Mouse (Mus musculus) T-cell, adult 2 months (primary cell): ENCODE data around the gene Rxfp4.
A peak's percentile ranks its signal among the peaks of the same experiment; 100 is the strongest.

ENCODE experiments used
- DNase-seq: peaks from one replicate; pipeline ENCODE4 v3.0.0; 2022; ENCODE audit warnings: low spot score

Rxfp4 gene

DNA sequence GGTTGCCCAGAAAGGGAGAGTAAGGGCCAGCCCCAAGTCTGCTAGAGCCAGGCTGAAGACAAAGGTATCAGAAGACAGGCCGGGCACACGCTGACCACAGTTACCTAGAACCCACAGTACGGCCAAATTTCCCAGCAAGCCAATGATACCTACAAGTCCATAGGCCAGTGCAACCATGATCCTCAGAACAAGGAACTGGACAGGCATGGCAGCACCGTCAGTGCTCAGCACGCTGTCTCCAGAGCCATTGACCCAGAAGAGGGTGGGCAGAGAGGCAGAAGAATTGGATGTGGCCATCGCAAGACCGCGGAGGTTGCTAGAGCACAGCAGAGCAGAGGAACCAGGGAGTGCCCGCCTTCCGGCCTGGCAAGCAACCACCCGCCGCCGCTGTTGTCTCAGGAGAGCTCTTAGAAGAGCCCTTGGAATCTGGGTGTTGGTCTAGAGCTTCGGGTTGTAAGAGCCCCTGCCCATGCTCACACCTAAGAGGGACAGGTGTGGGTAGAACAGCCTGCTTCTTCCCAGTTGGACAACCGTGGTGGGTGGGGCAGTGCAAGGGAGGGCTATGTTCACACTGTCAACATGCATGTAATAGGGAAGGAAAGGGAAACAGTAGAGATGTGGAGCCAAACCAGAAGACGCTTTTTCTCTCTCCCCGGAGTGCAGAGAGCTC lies at the start of gene Rxfp4:
Rxfp4 (minus strand) TSS at position 297 of the 670 bp plus-strand sequence.
- DNase-seq = no peak

DNA sequence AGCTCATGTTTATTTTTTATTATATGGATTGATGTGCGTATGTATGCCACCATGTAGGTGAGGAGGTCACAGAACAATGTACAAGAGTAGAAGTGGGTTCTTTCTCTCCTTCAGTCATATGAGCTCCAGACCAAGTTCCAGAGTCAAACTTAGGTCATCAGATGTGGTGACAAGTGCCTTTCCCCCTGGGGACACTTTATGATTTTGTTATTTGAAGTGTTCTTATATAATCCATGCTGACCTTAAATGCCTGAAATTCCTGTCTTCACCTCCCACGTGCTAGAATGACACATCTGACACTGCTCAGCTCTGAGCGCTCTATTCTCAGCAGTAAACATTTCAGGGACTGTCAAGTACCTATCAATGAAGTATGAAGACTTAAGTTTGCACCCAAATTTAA lies 48.3 kb upstream of the Rxfp4 start:
- no peak for DNase-seq

DNA sequence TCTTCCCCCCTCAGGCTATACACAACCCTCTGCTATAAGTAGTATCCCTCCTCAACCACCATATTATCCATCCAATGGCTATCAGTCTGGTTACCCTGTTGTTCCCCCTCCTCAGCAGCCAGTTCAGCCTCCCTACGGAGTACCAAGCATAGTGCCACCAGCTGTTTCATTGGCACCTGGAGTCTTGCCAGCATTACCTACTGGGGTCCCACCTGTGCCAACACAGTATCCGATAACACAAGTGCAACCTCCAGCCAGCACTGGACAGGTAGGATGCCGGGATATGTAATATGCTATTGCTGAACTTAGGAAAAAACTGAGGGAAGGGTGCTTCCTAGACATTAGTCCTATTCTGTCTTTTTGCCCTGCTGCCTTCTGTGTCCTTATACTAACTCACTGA lies 47.3 kb upstream of the Rxfp4 start:
- DNase-seq = no peak

DNA sequence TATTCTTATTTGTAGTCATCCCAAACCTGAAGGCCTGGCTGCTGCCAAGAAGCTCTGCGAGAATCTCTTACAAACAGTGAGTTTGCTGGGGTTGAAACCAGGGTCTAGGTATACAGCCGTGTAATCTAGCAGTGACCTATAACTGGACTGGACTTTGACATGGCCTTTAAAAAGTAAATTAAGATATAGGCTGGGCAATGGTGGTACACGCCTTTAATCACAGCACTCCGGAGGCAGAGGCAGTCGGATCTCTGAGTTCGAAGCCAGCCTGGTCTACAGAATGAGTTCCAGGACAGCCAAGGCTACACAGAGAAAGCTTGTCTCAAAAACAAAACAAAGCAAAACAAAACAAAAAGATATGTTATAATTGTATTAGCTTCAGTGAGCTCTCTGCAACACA lies 45.9 kb upstream of the Rxfp4 start:
- no peak for DNase-seq

DNA sequence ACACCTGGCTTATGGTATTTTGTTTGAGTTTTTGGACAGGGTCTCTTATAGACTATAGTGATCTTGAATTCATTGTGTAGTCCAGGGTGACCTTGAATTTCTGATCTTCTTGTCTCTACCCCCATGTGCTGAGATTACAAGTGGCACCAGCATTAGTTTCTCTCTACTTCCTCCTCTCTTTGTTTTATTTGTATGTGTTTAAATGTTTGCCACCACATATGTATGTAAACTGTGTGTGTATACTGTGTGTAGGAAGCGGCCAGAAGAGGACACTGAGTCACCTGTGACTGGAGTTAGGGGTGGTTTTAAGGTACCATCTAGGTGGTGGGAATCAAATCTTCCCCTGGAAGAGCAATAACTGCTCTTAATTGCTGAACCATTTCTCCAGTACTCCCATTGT lies 45.1 kb upstream of the Rxfp4 start:
- no peak for DNase-seq

DNA sequence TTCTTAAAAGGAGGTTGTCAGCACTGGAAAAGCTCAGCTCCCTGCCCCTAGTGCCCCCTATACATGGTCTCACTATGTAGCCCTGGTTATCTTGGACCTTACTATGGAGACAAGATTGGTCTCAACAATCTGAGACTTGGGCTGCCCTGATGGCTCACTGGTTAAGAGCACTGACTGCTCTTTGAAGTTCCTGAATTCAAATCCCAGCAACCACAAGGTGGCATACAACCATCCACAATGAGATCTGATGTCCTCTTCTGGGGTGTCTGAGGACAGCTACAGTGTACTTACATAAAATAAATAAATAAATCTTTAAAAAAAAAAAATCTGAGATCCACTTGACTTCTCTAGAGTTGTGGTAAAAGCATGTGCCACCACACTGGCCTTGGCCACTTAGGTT lies 42.6 kb upstream of the Rxfp4 start:
- no peak for DNase-seq

DNA sequence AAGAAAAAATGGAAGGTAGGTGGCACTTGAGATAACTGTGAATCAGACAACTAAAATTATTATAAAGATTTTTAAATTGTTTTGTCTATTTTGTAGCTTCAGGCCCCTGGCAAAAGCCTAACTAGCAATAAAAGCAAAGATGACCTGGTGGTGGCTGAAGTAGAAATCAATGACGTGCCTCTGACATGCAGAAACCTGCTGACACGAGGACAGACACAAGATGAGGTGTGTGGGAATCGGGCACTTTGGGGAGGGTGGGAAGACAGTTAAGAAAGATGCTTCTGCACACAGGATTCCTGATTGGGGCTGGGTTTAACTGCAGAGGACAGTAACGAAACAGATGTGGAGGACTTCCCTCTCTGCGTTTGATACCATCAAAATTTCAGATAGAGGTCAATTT lies 36.1 kb upstream of the Rxfp4 start:
- no peak for DNase-seq

DNA sequence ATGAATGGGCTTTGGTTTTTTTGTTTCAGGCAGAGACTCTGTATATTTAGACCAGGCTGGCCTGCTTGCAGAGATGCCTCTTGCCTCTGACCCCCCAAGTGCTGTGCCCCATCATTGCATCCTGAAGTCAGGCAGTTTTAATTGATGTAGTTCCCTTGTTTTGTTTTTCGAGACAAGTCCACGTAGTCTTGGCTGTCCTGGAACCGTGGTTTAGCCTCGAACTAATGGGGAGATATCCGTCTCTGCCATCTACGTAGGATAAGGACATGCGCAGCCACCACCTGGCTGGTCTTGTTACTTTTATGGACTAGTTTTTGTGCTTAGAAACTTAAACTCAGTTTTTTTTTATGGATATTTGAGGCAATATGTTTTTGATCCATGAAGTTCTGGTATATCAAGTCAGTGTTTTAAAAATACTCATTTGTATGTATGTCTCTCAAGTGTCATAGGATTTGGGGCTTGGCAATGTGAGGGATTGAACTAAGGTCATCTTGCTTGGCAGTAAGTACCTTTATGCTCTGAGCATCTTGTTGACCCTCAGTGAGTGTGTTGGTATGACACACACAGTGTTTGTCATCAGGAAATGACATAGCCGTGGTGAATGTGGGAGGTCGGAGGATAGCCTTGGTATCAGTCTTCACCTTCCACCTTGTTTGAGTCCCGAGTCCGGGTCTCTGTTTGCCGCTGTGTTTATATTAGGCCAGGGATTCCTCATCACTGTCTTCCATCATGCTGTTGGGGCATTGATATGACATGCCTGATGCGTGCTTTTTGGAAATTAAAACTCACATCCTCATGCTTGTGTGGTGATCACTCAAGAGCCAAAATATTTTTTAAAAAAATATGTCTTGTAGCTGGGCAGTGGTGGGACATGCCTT lies 34.0 kb upstream of the Rxfp4 start:
- peak; percentile 6 for DNase-seq

DNA sequence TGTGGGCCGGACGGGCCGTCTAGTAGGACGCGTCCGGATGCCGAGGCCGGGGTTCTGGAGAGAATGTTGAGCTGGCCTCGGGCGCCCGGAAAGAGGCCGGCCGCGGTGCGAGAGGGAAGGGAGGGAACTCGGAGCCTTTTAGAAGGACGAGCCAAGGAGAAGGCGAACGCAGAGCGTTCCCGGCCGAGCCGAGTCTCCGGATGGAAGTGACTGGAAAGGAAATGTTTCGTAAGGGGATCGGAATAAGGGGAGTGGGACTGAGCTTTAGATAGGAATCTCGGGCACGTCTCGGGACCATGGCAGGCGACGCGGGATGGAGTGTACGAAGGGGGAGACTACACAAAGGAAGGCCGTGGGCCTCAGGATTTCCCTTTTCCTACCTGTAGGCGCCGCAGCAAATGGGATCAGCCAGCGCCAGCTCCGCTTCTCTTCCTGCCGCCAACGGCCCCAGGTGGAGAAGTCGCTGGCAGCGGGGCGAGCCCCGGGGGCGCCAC lies 33.1 kb upstream of the Rxfp4 start:
- no peak for DNase-seq

DNA sequence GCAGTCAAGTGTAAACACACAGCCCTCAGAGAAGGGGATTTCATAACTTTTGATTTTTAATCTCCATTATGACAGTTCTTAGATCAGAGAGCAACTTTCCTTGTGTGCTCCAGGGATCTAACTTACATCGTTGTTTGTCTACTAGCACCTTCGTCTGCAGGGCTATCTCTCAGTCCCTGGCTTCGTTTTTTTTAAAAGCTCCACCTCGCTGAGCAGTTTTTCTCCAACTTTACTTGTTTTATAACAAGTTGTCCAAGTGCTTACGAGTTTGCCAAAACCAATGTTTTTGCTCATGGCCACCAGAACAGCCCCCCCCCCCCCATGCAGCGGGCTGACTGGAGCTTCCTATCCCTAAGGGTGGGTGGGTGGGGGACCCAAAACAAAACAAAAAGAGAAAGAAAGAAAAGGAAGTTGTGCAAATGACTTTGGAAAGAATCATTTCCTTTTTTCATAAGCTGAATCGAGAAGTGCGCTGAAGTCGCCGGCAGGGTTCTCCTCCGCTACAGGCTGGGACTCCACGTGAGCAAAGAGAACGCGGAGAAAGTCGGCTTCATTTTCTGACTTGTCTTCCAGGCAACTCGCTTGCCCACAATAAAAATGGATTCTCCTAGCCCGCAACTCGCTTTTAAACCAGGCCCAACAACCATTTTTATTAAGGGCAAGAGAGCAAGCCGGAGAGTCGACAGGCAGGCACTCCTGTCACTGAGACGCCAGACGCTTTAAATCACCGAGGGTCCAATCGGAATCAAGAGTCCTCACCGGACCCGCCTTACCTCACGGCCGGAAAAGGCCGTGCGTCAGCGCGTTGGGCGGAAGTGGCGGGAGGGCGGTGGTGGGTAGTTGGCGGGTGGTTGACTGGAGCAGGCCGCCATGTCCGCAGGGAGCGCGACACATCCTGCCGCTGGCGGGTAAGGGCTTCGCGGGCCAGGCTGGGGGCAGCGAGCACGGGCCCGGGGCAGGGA lies 32.3 kb upstream of the Rxfp4 start, which contains the start of gene Khdc4:
Khdc4 (plus strand) TSS at position 824 of the 962 bp plus-strand sequence.
- peak; percentile 99 for DNase-seq

DNA sequence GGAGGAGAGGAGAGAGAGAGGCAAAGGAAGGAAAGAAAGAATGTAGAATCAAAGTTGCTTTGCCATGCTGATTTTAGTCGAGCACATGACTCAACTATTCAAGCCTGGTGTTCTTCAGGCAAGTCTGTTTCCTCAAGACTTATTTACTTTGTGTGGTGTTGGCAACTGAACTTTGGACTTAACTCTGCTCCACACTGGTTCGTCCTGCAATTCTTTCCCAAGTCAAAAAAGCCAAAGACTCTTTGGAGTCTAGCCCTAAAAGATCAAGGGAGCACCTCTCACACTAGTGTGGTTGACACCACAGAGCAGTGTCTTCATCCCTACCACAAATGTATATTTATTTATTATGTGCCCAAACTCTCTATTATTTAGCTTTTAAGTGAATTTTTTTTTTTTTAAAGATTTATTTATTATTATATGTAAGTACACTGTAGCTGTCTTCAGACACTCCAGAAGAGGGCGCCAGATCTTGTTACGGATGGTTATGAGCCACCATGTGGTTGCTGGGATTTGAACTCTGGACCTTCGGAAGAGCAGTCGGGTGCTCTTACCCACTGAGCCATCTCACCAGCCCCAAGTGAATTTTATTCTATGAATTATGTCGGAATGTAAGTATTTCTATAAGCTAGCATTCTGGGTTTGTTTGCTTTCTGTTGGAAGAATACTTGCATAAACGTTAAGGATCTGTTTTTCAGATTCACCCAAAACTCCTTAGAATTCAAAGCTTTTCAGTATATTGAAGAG lies 31.5 kb upstream of the Rxfp4 start:
- no peak for DNase-seq

DNA sequence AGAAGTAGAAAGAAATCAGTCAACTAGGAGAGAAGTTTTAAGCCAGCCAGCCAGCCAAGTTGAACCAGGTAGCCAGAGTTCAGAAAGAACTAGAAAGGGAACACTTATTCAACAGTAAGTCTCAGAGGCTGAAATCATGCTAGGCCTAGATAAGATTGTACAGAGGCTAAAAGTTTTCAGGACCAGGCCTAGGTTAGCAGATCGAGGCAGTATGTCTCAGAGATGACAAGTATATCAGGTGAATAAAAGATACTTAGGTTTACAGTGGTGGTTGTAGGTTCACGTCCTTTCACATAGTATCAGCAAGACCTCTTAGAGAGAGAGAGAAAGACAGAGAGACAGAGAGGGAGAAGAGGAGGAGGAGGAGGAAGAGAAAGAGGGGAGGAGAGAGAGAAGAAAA lies 30.9 kb upstream of the Rxfp4 start:
- DNase-seq = no peak

DNA sequence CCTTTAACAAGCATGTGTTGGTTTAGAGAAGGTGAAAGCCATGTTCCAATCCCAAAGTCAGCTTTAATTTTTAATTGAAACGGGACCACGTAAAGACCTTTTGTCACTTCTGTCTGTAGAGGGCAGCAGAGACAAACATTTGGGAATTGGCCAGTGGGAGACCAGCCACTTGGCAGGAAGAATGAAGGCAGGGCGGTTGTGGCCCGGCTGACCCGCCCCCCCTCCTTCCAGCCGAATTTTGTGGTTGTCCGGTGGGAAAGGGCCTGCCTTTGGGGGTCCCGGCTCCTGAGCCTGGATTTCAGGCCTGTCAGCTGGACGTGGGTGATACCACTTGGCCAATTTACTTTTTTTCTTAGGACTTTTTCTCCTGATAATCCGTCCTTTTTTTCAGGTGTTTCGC lies 24.5 kb upstream of the Rxfp4 start:
- DNase-seq = peak; percentile 56

DNA sequence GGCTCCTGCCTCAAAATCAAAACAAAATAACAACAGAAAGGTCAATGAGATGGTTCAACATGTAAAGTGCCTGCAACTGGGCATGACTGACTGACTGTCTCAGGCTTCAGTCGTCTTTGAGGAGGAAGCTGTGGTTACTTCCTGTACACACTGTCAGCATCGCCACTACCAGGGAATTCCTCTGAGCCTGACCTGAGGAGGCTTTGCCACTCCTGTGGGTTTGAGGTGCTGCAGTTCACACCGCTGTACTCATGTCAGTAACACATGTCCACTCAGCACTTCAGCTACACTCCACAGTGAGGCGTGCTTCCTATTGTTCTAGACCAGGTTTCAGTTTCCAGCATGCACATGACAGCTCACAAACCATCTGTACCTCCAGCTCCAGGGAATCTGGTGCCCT lies 11.2 kb upstream of the Rxfp4 start:
- peak; percentile 56 for DNase-seq

DNA sequence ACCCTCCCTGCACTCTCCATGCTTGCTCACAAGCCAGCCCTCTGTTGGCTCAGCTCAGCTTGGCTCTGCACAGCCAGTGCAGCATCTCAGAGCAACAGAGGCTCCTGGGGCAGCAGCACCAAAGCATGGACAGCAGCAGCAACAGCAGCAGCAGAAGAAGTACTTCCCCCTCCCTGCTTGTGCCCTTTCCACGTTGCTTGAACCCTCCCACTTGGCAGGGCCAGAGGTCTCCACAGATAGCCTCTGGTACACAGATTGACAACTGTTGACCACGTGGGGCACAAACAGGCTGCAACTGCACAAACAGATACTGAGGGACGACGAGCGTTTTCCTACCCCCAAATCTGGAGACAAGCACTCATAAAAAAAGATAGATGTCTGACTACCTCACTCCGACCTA lies 6.9 kb upstream of the Rxfp4 start:
- DNase-seq = no peak

DNA sequence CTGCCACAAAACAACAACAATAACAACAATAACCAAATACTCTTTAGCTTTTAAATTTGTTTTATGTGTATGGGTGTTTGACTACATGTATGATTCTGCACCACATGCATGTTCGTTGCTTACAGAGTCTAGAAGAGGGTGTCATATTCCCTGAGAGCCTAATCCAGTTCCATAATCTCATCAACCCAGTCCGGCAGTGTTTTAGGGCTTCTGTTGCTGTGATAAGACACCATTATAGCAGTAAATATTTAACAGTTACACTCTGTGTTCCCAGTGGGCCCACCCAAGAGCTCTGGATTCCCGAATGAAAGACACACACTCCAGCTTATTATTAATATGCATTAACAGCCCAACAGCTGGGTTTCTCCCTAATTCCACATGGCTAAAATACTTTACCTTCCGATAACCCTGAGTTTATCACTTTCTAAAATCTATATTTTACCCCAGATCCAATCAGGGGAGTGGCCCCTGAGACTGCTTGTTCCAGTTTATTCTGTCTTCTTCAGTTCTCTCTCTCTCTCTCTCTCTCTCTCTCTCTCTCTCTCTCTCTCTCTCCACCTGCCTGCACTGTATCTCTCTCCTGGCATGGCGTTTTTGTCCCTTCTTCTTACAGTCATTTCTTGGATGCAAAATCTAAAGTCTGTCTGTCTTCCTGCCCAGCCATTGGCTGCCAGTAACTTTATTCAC lies 5.6 kb upstream of the Rxfp4 start:
- DNase-seq = no peak

DNA sequence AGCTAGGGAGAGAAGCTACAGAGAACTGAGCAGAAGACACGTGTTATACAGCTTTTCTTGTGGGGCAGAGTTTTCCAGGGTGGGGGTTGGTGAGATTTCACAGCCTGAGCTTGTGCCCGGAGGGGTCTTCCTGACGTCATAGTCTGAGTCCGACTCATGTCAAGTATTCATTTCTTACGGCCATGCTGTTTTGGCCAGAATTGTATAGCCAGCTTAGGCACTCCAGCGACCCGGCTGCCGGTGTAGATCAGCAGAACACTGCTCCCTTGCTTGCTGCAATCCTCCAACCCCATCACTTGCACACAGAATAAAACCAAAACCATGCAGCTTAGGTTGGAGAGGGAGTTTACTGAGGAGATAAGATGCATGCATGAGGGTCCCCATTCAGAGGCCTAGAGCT lies 2.7 kb upstream of the Rxfp4 start:
- no peak for DNase-seq

DNA sequence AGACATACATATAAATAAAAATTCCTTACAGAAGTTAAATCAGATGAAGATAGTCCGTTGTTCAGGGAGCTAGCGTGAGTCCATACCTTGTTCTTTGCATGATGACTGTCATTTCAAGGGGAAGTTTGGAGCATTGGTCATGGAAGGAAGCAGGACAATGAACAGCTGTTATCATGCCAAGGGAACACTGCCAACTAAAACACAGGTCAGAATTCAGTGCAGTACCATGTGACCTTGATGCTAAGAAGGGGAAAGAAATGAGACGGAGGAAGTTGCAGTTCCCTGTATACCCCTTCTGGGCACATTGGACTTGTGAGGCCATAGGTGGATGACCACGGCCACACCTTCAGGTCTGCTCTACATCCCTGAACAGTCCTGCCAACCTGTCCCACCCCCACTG lies 1.7 kb upstream of the Rxfp4 start:
- no peak for DNase-seq

DNA sequence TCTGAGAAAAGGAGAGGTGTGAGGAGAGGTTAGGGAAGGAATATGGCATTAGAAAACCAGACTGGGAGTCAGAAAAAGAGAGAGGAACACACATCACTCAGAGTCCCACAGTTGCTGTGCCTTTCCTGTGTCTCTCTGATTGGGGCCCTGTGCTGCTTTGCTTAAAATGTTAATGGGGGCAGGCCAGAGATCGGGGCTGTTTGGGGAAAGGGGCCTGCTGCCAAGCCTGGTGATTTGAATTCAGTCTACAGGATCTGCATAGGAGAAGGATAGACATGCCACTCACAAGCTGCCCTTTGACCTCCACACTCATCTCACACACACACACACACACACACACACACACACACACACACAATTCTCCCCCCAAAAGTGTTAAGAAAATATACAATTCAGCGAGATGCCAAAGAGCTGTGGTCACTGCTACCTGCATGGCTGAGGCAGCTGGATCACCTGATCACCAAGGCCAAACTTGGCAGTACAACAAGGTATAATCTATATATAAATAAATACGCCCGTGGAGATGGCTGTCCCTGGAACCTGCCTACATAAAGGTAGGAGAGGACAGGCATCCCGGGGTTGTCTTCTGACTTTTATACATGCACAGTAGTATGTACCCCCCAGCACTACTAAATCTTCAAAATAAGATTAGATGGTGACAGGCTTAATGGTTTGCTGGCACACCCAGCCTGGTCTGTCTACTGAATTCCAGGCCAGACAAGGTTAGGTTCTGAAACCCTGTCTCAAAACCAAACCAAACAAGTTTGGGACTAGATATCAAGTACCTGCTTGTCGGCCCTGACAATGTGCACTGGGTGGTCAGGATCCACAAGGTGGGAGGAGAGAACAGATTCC lies 801 bp upstream of the Rxfp4 start:
- no peak for DNase-seq
